Mouse (Mus musculus): ENCODE measurements at regions not wholly inside any gene's neighbourhood (a gene's known extent, or its start where the extent isn't known, plus 50 kb on each side); places are given as distances from the start of the nearest gene placed in this dataset.
A peak's percentile ranks its signal among the peaks of the same experiment; 100 is the strongest.

DNA sequence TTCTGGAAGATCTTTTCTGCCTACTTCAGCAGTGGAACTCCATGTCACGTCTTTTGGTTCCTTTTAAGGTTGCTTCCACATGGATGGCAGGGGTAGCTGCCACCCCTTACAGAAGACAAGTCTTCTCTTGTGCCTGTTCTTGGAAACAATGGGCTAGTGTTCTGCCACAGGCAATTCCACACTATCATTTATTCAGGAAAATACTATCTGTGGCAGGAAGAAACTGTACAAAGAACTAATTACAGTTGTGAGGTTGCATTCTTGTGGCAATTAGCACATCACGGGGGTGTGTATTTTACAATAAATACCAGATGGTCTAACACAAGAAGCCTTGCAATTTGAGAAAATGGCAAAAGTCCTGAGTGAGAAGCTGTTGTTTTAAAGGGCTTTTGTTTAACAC is 489.8 kb downstream of the Ccdc50 start:
- no peak for DNase-seq (ENCODE audit: low spot score in 2 of 2)

DNA sequence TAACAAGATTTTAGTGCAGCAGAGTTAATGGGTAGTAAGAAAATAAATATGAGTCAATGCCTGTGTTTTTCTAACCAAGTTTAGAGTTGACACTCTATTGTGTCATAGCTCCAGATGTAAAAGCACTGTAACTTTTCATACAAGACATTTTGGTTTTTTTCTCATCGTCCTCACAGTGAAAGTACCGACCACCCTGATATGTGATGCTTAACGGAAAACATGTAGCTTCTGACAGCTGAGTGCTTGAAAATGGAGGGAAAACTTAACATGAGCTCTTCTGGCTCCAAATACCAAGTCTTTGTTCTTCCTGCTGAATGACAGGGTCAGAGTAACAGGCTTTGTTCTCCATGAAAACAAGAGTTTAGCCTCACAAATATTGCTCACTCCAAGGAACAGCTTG is 490.3 kb downstream of the Ccdc50 start:
- no peak for DNase-seq (ENCODE audit: low spot score in 2 of 2)

DNA sequence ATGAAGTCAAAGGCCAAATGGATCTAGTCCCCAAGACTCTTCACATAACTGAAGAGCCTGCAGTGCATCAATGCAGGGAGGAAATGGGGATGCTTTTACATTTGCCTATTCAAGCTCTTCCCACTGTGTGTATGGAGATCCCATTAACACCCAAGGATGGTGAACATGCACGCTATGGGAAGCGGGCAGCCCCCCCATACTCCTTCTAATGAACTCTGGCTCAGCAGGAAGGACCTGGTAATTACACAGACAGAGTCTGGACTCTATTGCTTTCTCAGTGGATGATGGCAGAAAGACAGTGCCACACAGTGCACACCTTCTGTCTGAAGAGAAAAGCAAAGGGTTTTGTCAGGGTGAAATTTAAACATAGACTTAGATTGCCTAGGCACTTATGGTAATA is 495.7 kb downstream of the Ccdc50 start:
- DNase-seq (ENCODE audit: low spot score in 2 of 2) = no peak

DNA sequence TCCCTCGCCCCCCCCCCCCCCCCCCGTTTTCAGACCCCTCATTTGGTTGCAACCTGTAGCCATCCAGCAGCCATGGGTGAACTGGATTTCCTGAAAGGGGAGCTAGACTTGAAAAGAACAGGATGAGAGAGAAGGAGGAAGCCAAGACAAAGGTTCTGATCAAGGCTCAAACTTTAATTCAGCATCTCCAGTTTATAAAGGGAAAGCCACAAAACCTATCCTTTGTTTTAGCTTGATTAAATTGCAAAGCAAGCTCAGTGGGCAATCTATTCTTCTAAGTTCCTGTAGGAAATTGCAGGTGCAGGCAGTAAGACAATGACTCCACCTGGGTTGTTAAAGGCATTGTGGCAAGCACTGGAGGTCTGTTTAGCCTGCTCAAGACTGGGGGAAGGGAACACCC is 517.4 kb downstream of the Ccdc50 start:
- DNase-seq (ENCODE audit: low spot score in 2 of 2) = no peak

DNA sequence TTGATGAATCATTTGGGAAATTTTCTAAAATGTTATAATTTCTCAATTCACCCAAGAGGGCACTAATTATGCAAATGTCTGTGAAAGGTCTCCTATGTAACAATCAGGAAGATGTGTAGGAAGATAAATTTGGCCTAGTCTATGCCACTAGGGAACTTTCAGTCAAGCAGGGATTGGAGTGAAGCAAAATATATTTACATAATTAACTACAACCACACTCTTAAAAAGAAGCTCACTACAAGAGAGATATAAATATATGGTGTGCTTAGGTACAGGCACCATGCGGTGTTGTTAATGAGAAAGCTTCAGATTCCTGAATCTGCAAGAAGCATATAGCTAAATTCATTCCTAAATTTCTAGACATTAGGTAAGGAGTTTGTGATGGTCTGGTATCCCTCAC is 526.8 kb downstream of the Ccdc50 start:
- no peak for DNase-seq (ENCODE audit: low spot score in 2 of 2)

DNA sequence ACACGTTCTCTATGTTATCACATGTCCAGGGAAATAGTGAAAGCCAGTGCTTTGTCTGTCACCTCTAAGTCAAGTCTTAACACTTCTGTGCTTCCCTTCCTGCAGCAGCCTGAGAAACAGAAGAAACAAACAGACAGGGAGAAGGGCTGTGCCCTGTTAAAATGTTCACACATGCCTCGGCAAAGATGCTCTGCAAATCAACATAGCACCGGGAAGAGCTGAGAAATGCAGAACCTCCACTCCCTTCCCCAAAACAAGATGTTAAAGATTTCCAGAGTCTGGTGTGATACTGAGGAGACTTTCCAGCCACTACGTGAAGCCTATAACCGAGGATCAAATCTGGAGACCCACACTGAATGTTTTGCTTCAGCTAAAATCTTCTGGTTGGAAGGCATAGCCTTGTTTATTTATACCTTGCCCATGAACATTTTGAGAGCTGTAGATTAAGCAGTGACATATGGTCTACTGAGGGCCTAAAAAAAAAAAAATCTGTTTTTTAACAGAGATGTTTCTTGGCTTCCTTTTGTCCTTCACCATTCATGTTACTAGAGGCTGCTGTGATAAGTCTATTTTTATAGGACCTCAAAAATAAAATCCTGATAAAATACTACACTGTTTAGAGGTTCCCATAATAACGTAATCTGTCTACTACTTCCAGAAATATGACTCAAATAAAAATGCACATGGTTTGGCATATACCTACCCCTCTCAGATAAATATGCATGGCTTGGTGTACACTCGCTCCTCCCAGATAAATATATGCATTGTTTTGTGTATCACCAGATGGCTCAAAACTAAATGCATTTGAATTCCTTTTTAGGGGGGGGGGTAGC is 537.1 kb downstream of the Ccdc50 start:
- DNase-seq (ENCODE audit: low spot score in 2 of 2) = no peak

DNA sequence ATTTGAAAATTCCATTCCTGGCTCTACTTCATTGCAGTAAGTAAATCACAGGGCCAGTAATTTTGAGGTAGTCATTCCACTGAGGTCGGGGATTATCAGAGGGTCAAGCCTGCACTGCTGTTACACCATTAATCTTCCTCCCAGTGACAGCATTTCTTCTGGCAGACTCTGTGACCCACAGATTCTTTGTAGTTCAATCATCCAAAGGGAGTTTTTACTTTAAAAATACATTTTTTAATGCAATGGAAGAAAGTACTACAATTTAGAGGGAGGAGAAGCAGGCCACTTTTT is 537.6 kb downstream of the Ccdc50 start:
- no peak for DNase-seq (ENCODE audit: low spot score in 2 of 2)

DNA sequence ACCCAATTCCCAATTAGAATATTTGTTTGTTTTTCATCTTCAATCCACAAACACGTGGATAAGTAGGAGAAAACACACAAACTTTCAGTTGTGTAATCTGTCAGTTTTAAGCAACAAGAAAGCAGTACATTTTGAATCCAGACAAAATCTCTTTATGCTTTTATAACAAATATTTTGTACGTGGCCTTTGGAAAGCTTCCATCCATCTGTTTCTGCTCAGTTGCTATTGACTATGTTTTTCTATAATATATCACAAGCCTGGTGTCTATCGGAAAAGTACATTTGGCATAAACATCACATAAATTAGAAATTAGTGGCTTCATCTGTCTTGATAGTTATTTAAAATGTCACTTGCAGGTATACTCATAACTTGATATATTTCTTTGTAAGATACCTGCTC is 560.6 kb downstream of the Ccdc50 start:
- DNase-seq (ENCODE audit: low spot score in 2 of 2) = no peak

DNA sequence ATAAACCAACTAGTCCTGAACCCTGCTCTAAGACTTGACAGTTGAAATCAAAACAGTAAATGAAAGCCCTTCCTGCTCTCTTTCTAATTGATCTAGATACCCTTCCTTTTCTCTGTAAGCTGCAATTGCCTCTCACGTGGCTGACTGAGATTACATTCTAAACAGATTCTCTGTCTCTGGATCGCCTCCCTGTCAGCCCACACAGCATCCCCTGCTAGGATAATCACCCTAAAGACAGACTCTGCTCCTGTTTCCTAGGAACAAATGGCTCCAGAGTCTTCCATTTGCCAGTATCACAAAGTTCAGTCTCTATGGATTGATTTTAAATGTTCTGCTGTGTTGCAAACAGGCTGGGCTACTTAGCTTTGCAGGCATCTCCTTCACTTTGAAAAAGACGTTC is 561.1 kb downstream of the Ccdc50 start:
- peak; percentile 11 to 34 for DNase-seq (ENCODE audit: low spot score in 2 of 2)

DNA sequence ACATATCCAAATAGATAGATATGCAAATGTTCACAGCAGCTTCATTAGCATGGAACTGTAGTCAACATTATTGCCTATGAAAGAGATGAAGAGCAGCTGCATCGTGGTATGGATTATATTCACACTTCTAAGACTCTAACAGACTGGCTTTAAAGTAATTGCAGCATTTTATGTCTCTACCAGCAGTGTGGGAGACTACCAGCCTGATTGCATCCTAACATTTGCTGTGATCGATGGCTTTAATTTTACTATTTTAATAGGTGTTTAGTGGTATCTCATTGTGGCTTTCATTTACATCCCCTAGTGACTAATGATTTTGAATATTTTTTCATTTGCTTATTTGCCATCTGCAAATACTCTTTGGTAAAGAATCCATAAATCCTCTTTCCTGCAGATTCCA is 574.1 kb downstream of the Ccdc50 start:
- no peak for DNase-seq (ENCODE audit: low spot score in 2 of 2)

DNA sequence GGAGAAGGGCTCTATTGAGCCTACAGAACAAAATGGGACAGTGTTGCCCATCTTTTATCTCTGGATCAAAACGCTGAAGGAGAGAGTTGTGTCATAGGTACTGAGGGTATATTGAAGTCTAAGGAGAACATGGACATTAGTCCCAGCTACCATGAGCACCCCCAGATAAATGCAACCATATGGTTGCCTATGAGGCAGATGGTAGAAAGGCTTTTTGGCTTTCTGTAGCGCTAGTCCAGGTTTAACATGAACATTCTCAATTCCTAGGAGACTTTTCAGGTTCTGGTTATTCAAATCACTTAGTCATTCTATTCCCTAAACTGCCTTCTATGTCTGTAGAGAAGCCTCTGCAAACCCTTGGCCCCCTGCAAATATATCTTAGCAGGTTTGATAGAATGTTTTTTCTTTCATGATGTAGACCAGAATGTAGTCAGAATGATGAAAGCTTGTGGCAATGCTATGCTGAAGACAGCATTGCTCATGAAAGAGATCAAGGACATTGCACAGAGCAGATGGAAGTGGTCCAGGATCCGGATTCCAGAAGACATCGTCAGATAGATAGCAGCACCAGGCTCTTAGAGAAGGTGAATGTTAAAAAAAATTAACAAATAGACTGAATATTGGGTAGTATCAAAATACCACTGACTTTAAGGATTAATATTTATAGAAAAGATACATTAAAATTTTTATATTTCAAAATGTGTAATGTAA is 590.2 kb downstream of the Ccdc50 start:
- no peak for DNase-seq (ENCODE audit: low spot score in 2 of 2)

DNA sequence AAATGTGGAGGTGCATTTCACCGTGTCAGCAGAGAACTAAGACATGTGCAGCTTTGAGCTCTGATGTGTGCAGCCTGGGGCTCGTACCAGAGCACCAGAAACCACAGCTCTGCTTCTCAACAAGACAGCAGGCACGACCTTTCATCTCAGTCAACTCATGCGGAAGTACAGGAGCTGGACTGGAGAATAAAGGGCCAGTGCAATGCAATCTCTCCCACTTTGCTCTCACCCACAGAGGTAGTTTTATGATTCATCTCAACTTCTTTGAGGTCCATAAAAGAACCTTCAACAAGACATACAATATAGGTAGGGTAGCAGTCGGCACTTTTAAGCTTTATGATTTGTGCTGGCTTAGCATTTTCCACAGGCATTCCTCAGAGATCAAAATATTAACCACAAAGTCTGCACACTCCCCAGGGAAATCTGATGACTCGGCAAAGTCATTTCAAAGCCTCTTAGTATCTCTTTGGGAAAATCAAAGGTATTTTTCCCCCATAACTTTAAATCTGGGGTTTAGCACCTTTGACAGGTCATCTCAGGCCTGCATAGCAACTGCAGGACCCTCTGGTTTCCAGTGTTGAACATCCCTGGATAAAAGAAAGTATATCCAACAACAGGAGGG is 626.7 kb downstream of the Ccdc50 start:
- no peak for DNase-seq (ENCODE audit: low spot score in 2 of 2)

DNA sequence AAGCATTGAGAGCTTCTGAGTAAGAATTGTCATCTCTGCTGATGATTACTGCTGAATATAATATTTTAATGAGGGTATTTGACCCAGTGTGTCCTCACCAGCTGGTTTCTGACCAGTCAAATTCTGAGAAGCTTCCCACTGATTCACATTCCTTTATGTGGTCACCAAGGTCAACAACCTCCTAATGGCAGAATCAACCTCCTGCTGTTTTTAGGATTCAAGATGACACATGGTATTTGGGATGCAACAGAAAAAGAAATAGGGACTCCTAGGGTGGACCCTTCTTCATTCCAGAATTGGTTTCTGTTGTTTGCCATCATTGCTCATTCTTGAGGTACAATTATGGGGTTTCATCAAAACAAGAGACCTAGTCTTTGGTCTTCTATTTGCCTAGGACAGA is 629.6 kb downstream of the Ccdc50 start:
- no peak for DNase-seq (ENCODE audit: low spot score in 2 of 2)

DNA sequence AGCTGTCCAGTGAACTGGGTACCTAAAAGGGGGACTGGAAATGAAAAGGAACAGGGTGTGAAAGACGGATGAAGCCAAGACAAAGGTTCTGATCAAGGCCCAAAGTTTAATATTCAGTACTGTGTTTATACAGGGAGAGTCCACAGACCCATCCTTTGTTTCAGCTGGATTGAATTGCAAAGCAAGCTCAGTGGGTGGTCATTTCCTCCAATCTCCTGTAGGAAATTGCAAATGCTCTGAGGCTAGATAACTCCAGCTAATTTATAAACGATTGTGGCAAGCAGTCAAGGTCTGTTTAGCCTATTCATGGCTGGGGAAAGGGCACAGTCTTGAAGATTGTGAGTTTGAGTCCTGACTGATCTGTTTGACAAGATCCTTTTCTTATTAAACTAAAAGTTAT is 650.3 kb downstream of the Ccdc50 start:
- no peak for DNase-seq (ENCODE audit: low spot score in 2 of 2)

DNA sequence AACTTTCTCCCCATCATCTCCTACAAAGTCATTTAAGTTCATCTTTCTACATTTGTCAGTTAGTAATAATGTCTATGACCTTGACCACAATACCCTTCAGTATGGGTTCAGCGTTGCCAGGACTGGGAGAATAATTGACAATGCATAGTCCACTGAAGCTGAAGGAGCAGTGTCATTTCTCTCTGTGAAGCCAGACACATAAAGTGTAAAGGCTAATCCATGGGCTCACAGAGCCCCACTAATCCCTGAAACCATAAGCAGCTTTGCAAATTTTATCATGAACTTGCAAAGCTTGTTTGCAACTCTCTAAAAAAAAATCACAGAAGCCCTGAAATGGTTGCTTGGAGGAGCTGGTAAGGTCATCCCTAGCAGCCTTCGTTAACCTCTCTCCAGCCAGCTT is 654.4 kb downstream of the Ccdc50 start:
- no peak for DNase-seq (ENCODE audit: low spot score in 2 of 2)

DNA sequence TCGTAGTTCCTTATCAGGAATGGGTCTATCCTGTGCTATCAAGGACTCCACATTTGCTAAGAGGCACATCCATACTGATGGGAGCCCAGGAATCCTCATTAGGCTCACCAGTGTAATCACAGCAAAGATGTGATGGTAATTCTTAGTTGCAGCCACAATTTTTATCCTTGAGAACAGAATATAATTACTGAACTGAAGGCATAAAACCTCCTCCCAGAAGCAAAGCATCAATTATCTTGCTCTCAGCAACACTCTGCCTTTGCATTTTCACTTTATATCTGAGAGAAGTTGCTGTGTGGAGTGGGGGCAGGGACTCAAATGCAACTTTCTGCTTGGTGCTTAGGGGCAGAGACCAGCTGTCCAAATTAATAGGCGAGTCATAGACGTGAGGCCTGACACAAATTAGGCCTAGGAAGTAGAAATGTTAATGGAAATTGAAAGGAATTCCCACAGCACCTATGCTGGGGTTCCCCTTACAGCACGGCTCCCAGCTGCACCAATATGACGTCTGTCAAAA is 676.2 kb downstream of the Ccdc50 start:
- no peak for DNase-seq (ENCODE audit: low spot score in 2 of 2)

DNA sequence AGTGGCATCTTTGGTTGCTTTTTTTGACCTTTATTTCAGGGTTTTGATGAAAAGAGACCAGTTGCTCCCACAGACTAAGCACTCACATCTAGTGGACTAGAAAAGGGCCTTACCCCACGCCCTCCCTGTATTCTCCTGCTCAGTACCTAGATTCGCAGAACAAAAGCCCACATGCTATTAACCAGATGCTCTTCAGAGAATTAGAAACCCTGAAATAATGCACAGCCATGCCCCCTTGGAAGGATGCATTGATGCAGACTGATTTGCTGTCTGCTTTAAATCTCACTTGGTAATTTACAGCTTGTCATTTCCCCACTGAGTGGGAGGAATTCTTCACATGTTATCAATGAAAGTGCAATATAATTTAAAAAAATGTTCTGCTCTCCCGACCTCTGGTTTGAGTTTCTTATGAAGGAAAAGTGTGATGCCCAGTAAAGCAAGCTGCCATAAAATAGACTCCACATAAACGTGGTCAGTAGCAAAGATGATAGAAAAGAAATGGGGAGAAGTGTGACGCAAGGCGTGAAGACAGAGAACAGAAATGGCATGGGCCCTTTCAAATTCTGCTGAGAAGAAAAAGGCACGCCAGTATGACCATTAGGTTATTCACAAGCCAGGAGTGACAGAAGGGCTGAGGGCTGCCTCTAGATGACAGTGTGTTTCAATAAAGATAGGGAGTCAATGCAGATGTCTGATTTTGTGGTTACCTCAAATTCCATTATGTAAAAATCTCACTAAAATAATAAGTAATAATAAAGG is 669.8 kb downstream of the Fgf12 start:
- DNase-seq (ENCODE audit: low spot score in 2 of 2) = no peak

DNA sequence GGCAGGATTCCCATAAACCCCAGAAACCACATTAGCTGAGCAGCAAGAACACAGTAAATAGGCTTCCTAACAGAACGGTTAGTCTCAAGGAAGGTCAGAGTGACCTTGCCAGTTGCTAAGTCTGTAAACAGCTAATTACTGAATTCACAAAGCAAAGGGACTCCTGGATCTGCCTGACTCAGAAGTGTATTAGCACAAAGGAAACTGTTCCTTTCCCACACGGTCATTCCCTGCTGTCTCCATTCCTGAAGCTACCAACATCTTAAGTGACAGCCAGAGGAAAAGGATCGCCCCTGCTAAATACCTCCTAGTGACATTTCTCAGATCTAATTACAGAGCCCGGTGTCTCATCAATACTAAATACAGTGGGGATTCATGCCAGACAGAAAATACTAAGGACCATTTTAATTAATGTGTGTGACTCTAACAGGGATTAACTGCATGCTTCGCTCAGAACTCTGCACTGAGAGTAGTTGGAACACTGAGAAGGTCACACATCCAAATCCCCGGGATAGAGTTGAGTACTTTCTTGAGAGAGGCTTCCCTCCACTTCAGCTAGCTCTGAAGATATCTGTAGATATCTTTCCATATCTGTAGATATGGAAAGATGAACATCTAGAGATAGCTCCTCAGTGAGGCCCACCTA is 663.3 kb downstream of the Fgf12 start:
- DNase-seq (ENCODE audit: low spot score in 2 of 2) = no peak

DNA sequence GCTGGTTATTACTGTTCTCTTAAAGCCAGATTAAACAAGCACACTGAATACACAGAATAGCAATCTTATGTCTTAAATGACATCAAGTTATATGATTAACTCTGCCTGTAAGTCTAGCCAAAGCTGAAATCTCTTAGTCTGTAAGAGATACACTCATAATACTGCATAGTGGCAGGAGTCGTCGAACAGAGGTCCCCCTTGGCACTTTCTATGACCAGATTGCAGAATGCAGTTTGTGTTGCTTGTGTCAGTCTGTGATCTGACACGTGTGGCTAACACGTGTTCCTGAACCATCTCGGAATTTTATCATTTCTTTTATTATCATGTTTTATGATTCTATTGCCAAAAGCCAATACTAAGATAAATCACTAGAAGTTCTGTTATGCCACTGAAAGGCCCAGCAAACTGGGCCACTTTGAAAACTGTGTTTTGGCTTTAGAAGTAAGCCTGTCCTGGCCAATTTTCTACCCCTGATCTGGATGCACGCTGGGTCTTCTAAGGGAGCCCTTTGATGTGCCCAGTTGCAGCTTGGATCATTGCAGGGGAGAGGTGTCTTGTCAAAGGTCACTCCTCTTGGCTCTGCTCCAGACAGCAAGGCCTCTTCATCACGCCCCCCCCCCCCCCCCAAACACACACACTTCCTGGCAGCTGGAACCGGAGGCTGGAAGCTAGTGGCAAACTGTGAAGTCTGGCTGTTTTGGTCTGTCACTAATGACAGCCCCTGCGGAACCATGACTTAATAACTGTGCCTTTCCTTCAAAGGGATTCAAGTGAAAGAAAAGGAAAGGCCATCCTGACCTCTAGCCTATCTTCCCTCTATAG is 648.4 kb downstream of the Fgf12 start:
- no peak for DNase-seq (ENCODE audit: low spot score in 2 of 2)

DNA sequence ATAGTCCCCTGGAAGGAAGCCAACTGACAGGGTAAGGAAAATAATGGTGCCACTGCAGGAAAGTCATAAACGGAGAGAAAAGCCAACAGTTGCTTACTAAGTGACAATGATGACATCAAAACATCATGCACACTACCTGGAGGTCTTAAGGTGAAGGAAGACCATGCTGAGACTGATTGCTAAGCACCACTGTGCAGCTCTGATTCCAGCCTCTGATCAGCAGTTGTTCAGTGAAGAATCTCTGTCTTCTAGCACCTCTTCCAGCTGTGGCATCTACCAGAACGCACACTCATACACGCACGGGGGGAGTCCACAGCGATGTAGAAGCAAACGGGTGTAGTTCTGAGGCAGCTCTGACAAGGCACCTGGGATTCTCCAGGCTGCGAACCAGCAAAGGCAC is 647.8 kb downstream of the Fgf12 start:
- DNase-seq (ENCODE audit: low spot score in 2 of 2) = no peak

DNA sequence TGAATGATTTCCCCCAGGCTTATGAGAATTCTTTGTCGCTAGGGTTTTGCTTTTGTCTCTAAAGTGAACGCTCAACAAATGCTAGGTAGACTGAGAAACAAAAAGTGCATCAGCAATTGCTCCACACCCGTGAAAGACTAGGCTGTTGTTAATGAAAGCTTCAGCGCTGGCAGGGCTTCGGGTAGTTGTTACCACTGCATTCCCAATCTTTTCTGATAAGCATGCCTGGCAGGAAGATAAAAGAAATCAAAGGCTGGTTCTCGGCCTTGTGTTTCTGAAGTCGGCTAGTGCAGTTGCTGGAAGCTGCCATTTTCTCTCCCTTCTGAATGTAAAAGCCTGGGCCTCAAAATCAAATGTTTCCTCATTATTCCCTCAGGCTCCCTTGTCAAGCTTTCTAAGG is 647.0 kb downstream of the Fgf12 start:
- DNase-seq (ENCODE audit: low spot score in 2 of 2) = no peak
